Mouse (Mus musculus) erythroblast, embryonic 14.5 days (primary cell): Measurements from ENCODE around the gene Fthl17e.

ENCODE experiments used
- GATA1 ChIP-seq: IDR thresholded peaks from 2 replicates; pipeline ENCODE4 v1.6.1; 2012; ENCODE audit warnings: low read length, inconsistent platforms, mixed read lengths
- TAL1 ChIP-seq: IDR thresholded peaks from 3 replicates; pipeline ENCODE4 v1.6.1; 2012; ENCODE audit warnings: low read length, inconsistent platforms, mixed read lengths

DNA sequence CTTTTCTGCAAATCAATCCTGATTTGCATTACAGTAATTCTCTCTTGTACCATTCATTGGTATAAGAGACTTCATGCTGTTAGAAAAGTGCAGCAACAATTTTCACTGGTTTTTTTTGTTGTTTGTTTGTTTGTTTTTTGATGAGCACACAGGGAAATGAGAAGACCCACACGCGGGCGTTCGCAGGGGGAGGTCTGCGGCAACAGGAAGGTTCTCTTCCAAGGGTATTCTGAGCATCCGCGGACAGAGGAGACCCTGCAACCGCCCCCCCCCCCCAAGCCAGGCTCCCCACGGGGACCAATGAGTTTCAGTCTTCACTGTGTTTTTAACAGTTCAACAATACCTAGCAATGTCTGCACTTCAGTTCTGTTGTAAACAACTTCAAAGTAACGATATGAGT, 13.8 kb upstream of the Fthl17e start:
- TF ChIP-seq TAL1 (no peak), GATA1 (no peak)
